Mouse (Mus musculus) brain, embryonic 14.5 days (tissue): ENCODE measurements around the gene Vstm2b.

Source experiments
- CTCF ChIP-seq: fragments of 200-500 bp; IDR thresholded peaks from 2 replicates; pipeline ENCODE4 v1.5.1; 2012; ENCODE audit warnings: inconsistent platforms, mild to moderate bottlenecking, moderate library complexity, borderline replicate concordance; ENCODE audit not compliant: insufficient read depth, insufficient read length; ENCODE audit errors: extremely low read depth
- POLR2A ChIP-seq: fragments of 200-500 bp; IDR thresholded peaks from 2 replicates; pipeline ENCODE4 v1.6.1; 2012; ENCODE audit warnings: mild to moderate bottlenecking, inconsistent platforms, borderline replicate concordance; ENCODE audit not compliant: poor library complexity, insufficient read depth, insufficient read length, severe bottlenecking; ENCODE audit errors: extremely low read depth

GRCm38 (mm10) chr7:40936617-40937212, 38.6 kb downstream of the Vstm2b start:
- TF ChIP-seq POLR2A (no peak), CTCF (no peak)
